Comparison of ENCODE assay signal across 9 mouse cellular contexts in the genomic region with DNA sequence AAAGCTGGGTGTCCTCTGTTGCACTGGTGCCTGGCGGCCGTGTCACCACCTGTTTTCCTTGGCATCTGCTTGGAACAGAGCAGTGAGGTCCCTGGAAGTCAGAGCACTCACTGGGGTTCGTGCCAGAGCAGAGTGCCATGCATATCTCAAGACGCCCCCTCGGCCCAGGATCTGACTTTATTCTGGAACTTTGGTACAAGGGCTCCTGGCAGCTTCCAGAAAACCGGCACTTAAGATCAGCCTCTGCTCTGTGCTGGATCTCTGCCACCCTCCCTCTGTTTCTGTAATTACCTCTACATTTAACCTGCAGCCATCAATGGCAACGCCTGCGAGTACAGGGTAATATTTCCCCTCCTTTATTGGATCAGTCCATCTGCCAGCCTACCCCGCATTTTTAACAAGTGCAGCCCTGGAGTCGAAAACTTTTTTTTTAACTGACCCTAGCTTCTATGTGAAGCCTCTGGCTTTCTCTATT.
DNase-seq lines count a peak whose midpoint lies in the region; ATAC-seq and TF ChIP-seq lines count a peak whose summit lies in the region.
"Had no signal": no experiment of that assay in that cellular context is flagged by ENCODE, and none has a peak within 500 bp of the region (broad histone marks: within the 10 kb centered on the region; RNA-seq: fewer than 3 reads in every experiment).

No protein-coding gene starts in this region.

- peak; percentile 54 for DNase-seq in gastrocnemius, adult 2 months
- no peak for DNase-seq in gastrocnemius, adult 8-10 months (ENCODE audit: low spot score in 2 of 2)
- peak; percentile 6 for DNase-seq in embryo, embryonic 9.5 days (ENCODE audit: extremely low spot score)
- peak; percentile 62 for DNase-seq in hindbrain, postnatal 0 days (ENCODE audit: low spot score)
- no peak for DNase-seq in spleen, adult 12 weeks (ENCODE audit: low spot score)
- no peak for DNase-seq in urinary bladder, postnatal 36 days (ENCODE audit: low spot score in 2 of 2)
- no peak for DNase-seq in layer of hippocampus, adult 9-10 months (ENCODE audit: low spot score)

- H3K27ac ChIP-seq in gastrocnemius, adult 2 months, result no peak overlapping the region
- H3K27ac ChIP-seq in hindbrain, postnatal 0 days, result no peak overlapping the region
- no peak overlapping the region for H3K27ac ChIP-seq in neural tube, embryonic 12.5 days
- H3K27ac ChIP-seq: heart, embryonic 13.5 days had no signal

- peaks cover 9% of the 10 kb centered on the region for H3K4me1 ChIP-seq in hindbrain, postnatal 0 days (ENCODE audit: insufficient read depth, low read length)
- peaks cover 5% of the 10 kb centered on the region; the same call in 1 of the 2 replicates for H3K4me1 ChIP-seq in neural tube, embryonic 12.5 days
- H3K4me1 ChIP-seq: heart, embryonic 13.5 days had no signal

- 11% methylated on average over 10 of the region's 10 CpGs for WGBS in hindbrain, postnatal 0 days
- WGBS in neural tube, embryonic 12.5 days, result 24% methylated on average over 10 of the region's 10 CpGs

- ATAC-seq in hindbrain, postnatal 0 days, result peak; percentile 70; the same call in 1 of the 2 replicates
- peak; percentile 42; the same call in 1 of the 2 replicates for ATAC-seq in neural tube, embryonic 12.5 days (ENCODE audit: low FRiP score, low read depth)

- no peaks in the 10 kb centered on the region for H3K27me3 ChIP-seq in hindbrain, postnatal 0 days (ENCODE audit: insufficient read depth, low read length)
- peaks cover 66% of the 10 kb centered on the region for H3K27me3 ChIP-seq in neural tube, embryonic 12.5 days (replicated peaks)
- H3K27me3 ChIP-seq: heart, embryonic 13.5 days had no signal

- no peaks in the 10 kb centered on the region for H3K9me3 ChIP-seq in hindbrain, postnatal 0 days (ENCODE audit: low read length)
- no peaks in the 10 kb centered on the region for H3K9me3 ChIP-seq in neural tube, embryonic 12.5 days
- H3K9me3 ChIP-seq: heart, embryonic 13.5 days had no signal

- no peak for TF ChIP-seq CTCF in gastrocnemius, adult 2 months (IDR thresholded peaks at IDR 0.05)
- TF ChIP-seq CTCF in hindbrain, postnatal 0 days (IDR thresholded peaks at IDR 0.05; ENCODE audit: low read depth), result no peak

- no peak overlapping the region for H3K9ac ChIP-seq in hindbrain, postnatal 0 days (replicated peaks; ENCODE audit: low read length)
- H3K9ac ChIP-seq in neural tube, embryonic 12.5 days, result no peak overlapping the region
- H3K9ac ChIP-seq: heart, embryonic 13.5 days had no signal

- peak overlapping the region; percentile 19; the same call in 1 of the 2 replicates for H3K4me3 ChIP-seq in gastrocnemius, adult 2 months
- no peak overlapping the region for H3K4me3 ChIP-seq in hindbrain, postnatal 0 days (ENCODE audit: low read length)
- H3K4me3 ChIP-seq in neural tube, embryonic 12.5 days, result no peak overlapping the region
- H3K4me3 ChIP-seq: heart, embryonic 13.5 days had no signal

- intact Hi-C loops in gastrocnemius, adult 2 months (cut with DNase I), result no loop called here

- peak overlapping the region; percentile 30 for H3K4me2 ChIP-seq in hindbrain, postnatal 0 days (ENCODE audit: low read depth, low read length)
- peak overlapping the region; percentile 31 for H3K4me2 ChIP-seq in neural tube, embryonic 12.5 days (replicated peaks)
- H3K4me2 ChIP-seq: heart, embryonic 13.5 days had no signal

- no peaks in the 10 kb centered on the region for H3K36me3 ChIP-seq in hindbrain, postnatal 0 days (ENCODE audit: insufficient read depth, low read length)
- H3K36me3 ChIP-seq in neural tube, embryonic 12.5 days, result no peaks in the 10 kb centered on the region
- H3K36me3 ChIP-seq: heart, embryonic 13.5 days had no signal

Comparison
In these comparisons a context has a peak if more than half of its experiments do, and no peak if none do; other contexts are left out.
1. DNase-seq: peak in gastrocnemius, adult 2 months (single experiment), embryo, embryonic 9.5 days (single experiment) and hindbrain, postnatal 0 days (single experiment); none in gastrocnemius, adult 8-10 months (0 of 2), spleen, adult 12 weeks (single experiment), urinary bladder, postnatal 36 days (0 of 2) and layer of hippocampus, adult 9-10 months (single experiment).